Mouse (Mus musculus): ENCODE results near the gene Galnt16.

DNA sequence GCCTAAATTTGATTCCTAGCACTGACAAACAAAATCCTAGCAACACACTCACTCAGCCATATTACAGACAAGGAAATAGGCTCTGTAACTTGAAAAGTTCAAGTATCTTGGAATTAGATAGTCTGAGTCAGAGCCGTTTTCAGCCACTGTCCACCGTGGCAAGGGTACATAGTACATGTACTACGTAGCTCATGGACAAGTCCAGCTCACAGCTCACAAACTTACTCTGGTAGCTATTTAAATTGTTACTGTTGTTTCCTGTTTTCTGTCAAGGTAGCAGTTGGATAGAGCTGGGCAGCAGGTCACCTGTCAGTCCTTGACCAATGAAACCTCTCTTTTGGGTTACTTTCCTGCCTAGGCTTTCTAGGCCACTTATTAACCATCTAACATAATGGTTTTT lies 128.3 kb downstream of the Galnt16 start:
- TF ChIP-seq CTCF (IDR thresholded peaks at IDR 0.05; ENCODE audit: low read depth) (no peak), EP300 (IDR thresholded peaks at IDR 0.05; ENCODE audit: low read depth) (no peak)

All from heart, postnatal 0 days (tissue).